Mouse (Mus musculus): ENCODE results near the gene Bivm.

DNA sequence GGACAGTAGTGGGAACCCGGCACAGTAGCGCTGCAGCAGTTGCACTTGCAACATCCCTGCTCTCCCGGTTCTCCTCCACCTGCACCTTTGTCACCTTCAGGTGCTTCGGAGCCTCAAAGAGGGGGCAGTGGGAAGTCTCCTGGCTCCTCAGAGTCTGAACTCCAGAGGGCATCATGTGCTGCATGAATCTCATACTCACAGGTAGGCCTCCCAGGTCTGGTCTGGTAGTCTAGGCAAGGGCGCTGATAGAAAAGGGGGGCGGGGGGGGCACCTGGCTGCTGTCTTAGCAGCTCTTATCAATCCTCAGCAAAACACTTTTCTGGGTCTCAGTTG, 1.3 kb downstream of the Bivm start:
- TF ChIP-seq CTCF (IDR thresholded peaks at IDR 0.05; ENCODE audit: low read depth, low read length) (no peak), POLR2A (IDR thresholded peaks at IDR 0.05; ENCODE audit: extremely low read depth, insufficient read depth, low read length) (no peak)

Data from liver, adult 2 months (tissue).